Mouse (Mus musculus) cerebellum, adult 2 months (tissue): ENCODE results near the gene Atp1b1.

Experiments used
- CTCF ChIP-seq: fragments of 200-500 bp; IDR thresholded peaks from 2 replicates; pipeline ENCODE4 v1.5.1; 2011; ENCODE audit warnings: low read depth, mild to moderate bottlenecking, control low read depth, low read length, moderate library complexity, borderline replicate concordance; ENCODE audit not compliant: insufficient read depth
- POLR2A ChIP-seq: fragments of 200-500 bp; IDR thresholded peaks from 2 replicates; pipeline ENCODE4 v1.6.1; 2011; ENCODE audit warnings: low read length, control low read depth, borderline replicate concordance; ENCODE audit not compliant: insufficient read depth

DNA sequence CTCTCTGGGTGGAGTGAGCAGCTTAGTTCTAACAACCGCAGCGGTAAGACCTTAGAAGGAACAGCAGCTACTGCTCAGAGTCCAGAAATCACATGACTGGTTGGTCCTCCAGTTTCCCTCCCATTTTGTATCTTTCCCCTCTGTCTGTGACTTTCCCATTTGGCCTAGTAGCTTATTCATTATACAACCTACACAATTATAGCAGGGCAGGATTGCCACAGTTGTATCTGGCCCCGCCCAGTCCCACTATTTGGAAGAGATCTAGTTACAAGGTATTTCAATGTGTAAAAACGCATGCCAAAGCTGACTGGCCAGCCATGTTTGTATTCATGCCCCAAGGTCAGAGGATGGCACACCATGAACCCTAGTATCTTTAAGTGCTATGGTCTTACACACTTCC is 7.5 kb downstream of the Atp1b1 start:
- TF ChIP-seq CTCF (no peak), POLR2A (no peak)
